Mouse (Mus musculus): ENCODE measurements around the gene Ubp1. TPM values are rescaled to one million over a fixed set of nuclear protein-coding genes. Genes with fewer than 3 reads are reported as not detected.

Gene Ubp1
- total and polyA plus RNA-seq, 3 experiments = 42.0 to 74.1 (median 48.0) TPM

- DNase-seq = no peak
Observed at GRCm38 (mm10) chr9:114015724-114016123, 85.0 kb downstream of the Ubp1 start.

- no peak for DNase-seq
Observed at GRCm38 (mm10) chr9:114016402-114016801, 85.7 kb downstream of the Ubp1 start.

- no peak for DNase-seq
Observed at GRCm38 (mm10) chr9:114019012-114019762, 88.5 kb downstream of the Ubp1 start.

GRCm38 (mm10) chr9:114022141-114022540, 91.4 kb downstream of the Ubp1 start:
- no peak for DNase-seq

DNA sequence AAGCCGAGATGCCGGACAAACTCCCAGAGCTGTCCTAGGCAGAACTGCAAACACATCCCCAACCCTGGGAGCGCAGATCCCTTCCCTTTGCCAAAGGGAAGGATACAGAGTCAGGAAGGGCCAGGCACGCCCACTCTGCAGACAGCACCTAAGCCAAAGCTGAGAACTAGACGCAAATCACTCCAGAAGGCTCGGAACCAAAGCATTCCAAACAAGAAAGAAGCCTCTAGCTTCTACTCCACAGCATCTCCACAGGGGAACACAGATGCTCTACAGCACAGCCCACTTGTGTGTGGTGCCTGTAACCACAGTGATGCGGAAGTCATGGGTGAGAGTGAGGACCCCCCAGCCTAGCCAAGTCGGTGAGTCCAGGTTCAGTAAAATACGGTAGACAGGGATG, 94.4 kb downstream of the Ubp1 start:
- no peak for DNase-seq

GRCm38 (mm10) chr9:114025846-114026245, 95.1 kb downstream of the Ubp1 start:
- no peak for DNase-seq

GRCm38 (mm10) chr9:114026261-114026934, 95.7 kb downstream of the Ubp1 start:
- DNase-seq = peak; percentile 57

Other genes starting within 250 kb of the Ubp1 start
- gene Pdcd6ip, start 222.7 kb upstream of the Ubp1 start, total RNA-seq (2021) = 100 to 1,000 TPM; 159 to 172 TPM
- gene Pdcd6ip, start 222.7 kb upstream of the Ubp1 start, polyA plus RNA-seq (2012; rRNA removed) = 336 and 349 TPM in 2 replicates
- gene Clasp2, start 189.5 kb upstream of the Ubp1 start, total RNA-seq (2021) = 100 to 1,000 TPM; 110 to 159 TPM
- gene Clasp2, start 189.5 kb upstream of the Ubp1 start, polyA plus RNA-seq (2012; rRNA removed) = 14.3 and 16.0 TPM in 2 replicates
- gene Fbxl2, start 115.3 kb downstream of the Ubp1 start, total RNA-seq (2021) = 1 to 10 TPM; 1.9 to 2.1 TPM
- gene Fbxl2, start 115.3 kb downstream of the Ubp1 start, polyA plus RNA-seq (2012; rRNA removed) = 4.3 TPM in 2 replicates
- gene Susd5, start 126.2 kb downstream of the Ubp1 start, total RNA-seq (2021) = under 1 TPM in 1 of 2 experiments, not detected in 1; 0.31 TPM
- 0.29 TPM in 2 replicates for gene Susd5, start 126.2 kb downstream of the Ubp1 start, polyA plus RNA-seq (2012; rRNA removed)